Mouse (Mus musculus) CH12.LX (cell line): ENCODE measurements around the gene Ankrd10. TPM values are rescaled to one million over a fixed set of nuclear protein-coding genes. Genes with fewer than 3 reads are reported as not detected.

Source experiments
- DNase-seq: peaks from one replicate; pipeline ENCODE4 v3.0.0-alpha.2; 2013; ENCODE audit errors: extremely low read depth
- H3K27ac ChIP-seq: 2 replicates; pipeline ENCODE4 v1.5.1; 2012; ENCODE audit warnings: low read depth, mild to moderate bottlenecking, control low read depth, moderate library complexity; ENCODE audit not compliant: insufficient read depth
- H3K27me3 ChIP-seq: replicated peaks from 2 replicates; pipeline ENCODE3; 2012; ENCODE audit warnings: inconsistent platforms
- H3K36me3 ChIP-seq, 2 experiments: replicated peaks in 1 of 2; 2 replicates each; pipeline versions ENCODE3 to v1.6.1; 2012; ENCODE audit warnings: inconsistent platforms in 1 of 2, low read length in 1 of 2, mild to moderate bottlenecking in 1 of 2, mixed read lengths in 1 of 2, moderate library complexity in 1 of 2; ENCODE audit not compliant: control insufficient read depth in 1 of 2, insufficient read depth in 1 of 2
- H3K4me1 ChIP-seq, 2 experiments: 2 replicates each; pipeline ENCODE4 v1.6.1; 2012; ENCODE audit warnings: inconsistent platforms in 1 of 2, moderate library complexity in 1 of 2; ENCODE audit not compliant: insufficient read depth in 2 of 2, control insufficient read depth in 1 of 2
- H3K4me2 ChIP-seq: 2 replicates; pipeline ENCODE4 v1.6.1; 2012; ENCODE audit warnings: low read depth, mild to moderate bottlenecking, control low read depth; ENCODE audit not compliant: poor library complexity, insufficient read depth, severe bottlenecking
- H3K4me3 ChIP-seq, 3 experiments: fragments of 150-350 bp in 1 of 3; sonication (generic) in 1 of 3; replicated peaks in 1 of 3; 2 replicates each; pipeline versions ENCODE3 to v1.5.1; 2011 to 2012; ENCODE audit warnings: low read depth in 2 of 3, low read length in 2 of 3, mild to moderate bottlenecking in 2 of 3, moderate library complexity in 2 of 3, control low read depth in 1 of 3, improper control_type of control experiment in 1 of 3, inconsistent platforms in 1 of 3, mixed read lengths in 1 of 3; ENCODE audit not compliant: poor library complexity in 1 of 3
- H3K79me2 ChIP-seq: replicated peaks from 2 replicates; pipeline ENCODE4 v1.6.1; 2012; ENCODE audit warnings: mild to moderate bottlenecking, moderate library complexity; ENCODE audit not compliant: control insufficient read depth, poor library complexity, insufficient read depth, severe bottlenecking; ENCODE audit errors: extremely low read depth
- H3K9ac ChIP-seq: 2 replicates; pipeline ENCODE4 v1.6.1; 2012; ENCODE audit warnings: low read depth, mild to moderate bottlenecking, control low read depth, moderate library complexity; ENCODE audit not compliant: insufficient read depth
- H3K9me3 ChIP-seq: replicated peaks from 2 replicates; pipeline ENCODE3; 2012; ENCODE audit warnings: low read length, inconsistent platforms, mixed read lengths
- BHLHE40 ChIP-seq: IDR thresholded peaks from 2 replicates; pipeline ENCODE4 v1.6.1; 2011; ENCODE audit warnings: mild to moderate bottlenecking, low read depth, low read length, improper control_type of control experiment
- CHD2 ChIP-seq: IDR thresholded peaks from 2 replicates; pipeline ENCODE4 v1.6.1; 2011; ENCODE audit warnings: low read length, improper control_type of control experiment
- ELF1 ChIP-seq: IDR thresholded peaks from 2 replicates; pipeline ENCODE4 v1.6.1; 2014; ENCODE audit warnings: low read depth, mild to moderate bottlenecking, inconsistent platforms, low read length, improper control_type of control experiment
- ETS1 ChIP-seq: conservative IDR thresholded peaks from 2 replicates; pipeline ENCODE4 v1.6.1; 2012; ENCODE audit warnings: low read depth, mild to moderate bottlenecking, inconsistent platforms, low read length, improper control_type of control experiment, moderate library complexity
- GABPA ChIP-seq: IDR thresholded peaks from 2 replicates; pipeline ENCODE4 v1.6.1; 2012; ENCODE audit warnings: low read depth, low read length, improper control_type of control experiment, inconsistent platforms; ENCODE audit not compliant: insufficient replicate concordance
- JUN ChIP-seq: IDR thresholded peaks from 2 replicates; pipeline ENCODE4 v1.6.1; 2011; ENCODE audit warnings: low read depth, mild to moderate bottlenecking, low read length, improper control_type of control experiment, moderate library complexity; ENCODE audit not compliant: insufficient read depth
- JUND ChIP-seq: conservative IDR thresholded peaks from 2 replicates; pipeline ENCODE4 v1.6.1; 2011; ENCODE audit warnings: low read depth, low read length, improper control_type of control experiment
- MXI1 ChIP-seq: IDR thresholded peaks from 2 replicates; pipeline ENCODE4 v1.6.1; 2011; ENCODE audit warnings: mild to moderate bottlenecking, low read depth, low read length, improper control_type of control experiment
- NELFE ChIP-seq: IDR thresholded peaks from 2 replicates; pipeline ENCODE4 v1.6.1; 2011; ENCODE audit warnings: low read depth, low read length, improper control_type of control experiment
- NRF1 ChIP-seq: IDR thresholded peaks from 2 replicates; pipeline ENCODE4 v1.6.1; 2014; ENCODE audit warnings: low read depth, mild to moderate bottlenecking, inconsistent platforms, low read length, improper control_type of control experiment, moderate library complexity
- PAX5 ChIP-seq: IDR thresholded peaks from 2 replicates; pipeline ENCODE4 v1.6.1; 2012; ENCODE audit warnings: low read length, inconsistent platforms, mixed read lengths
- SMC3 ChIP-seq: IDR thresholded peaks from 2 replicates; pipeline ENCODE4 v1.6.1; 2011; ENCODE audit warnings: low read depth, low read length, improper control_type of control experiment
- TBP ChIP-seq: conservative IDR thresholded peaks from 2 replicates; pipeline ENCODE4 v1.6.1; 2011; ENCODE audit warnings: low read depth, low read length, improper control_type of control experiment
- UBTF ChIP-seq: IDR thresholded peaks from 2 replicates; pipeline ENCODE4 v1.6.1; 2012; ENCODE audit warnings: low read depth, mild to moderate bottlenecking, inconsistent platforms, low read length, improper control_type of control experiment, moderate library complexity
- dilution Hi-C: fragments of 300-500 bp; cut with MboI; formaldehyde crosslinking; loops from 2 replicates; pipeline ENCODE4 v1.14.3; 2020; ENCODE audit warnings: low sequenced_read_pairs; ENCODE audit not compliant: extremely low pct_unique_long_range_greater_than_20kb, extremely low pct_ligation_motif_present
- in situ Hi-C: fragments of 300-500 bp; cut with MboI; formaldehyde crosslinking; loops from 3 replicates; pipeline ENCODE4 v1.14.3; 2019; ENCODE audit warnings: low sequenced_read_pairs, low pct_ligation_motif_present, low pct_unique_long_range_greater_than_20kb, mixed read lengths
- polyA plus RNA-seq: library from polyadenylated mRNA; unstranded; fragments of >175 nt; gene quantifications from 2 replicates; pipeline ENCODE4 v1.2.1, GENCODE M21; 2012; ENCODE audit warnings: low read depth; ENCODE audit not compliant: insufficient read length
- total RNA-seq, 2 experiments: library from RNA; depleted of rRNA; stranded (reverse); fragments of 300-350 nt in 1 of 2; fragments of >200 nt in 1 of 2; gene quantifications; 2 replicates each; pipeline ENCODE4 v1.2.3; 2012 to 2014

The Ankrd10 gene
- total and polyA plus RNA-seq, 3 experiments: 36.9 to 46.9 (median 39.0) TPM

DNA sequence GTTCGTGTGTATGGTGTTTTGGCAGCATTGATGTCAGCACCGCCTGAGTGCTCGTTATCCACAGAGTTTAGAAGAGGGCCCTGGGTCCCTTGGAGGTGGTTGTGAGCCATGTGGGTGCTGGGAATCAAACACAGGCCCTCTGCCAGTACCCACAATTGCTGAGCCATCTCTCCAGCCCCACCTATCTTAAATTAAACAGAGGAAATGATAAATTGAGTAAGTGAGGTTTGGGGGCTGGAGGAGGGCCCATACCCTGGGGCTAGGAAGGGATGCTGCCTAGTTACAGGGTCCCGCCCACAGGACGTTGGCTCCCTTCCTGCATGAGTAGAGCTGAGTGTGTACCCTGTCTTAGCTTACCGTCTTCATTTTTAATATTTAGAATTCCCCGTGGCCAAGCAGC, 70.8 kb downstream of the Ankrd10 start:
- no peak overlapping the region for H3K4me3 ChIP-seq
- H3K79me2 ChIP-seq: peaks cover 24% of the 10 kb centered on the region
- peaks cover 6% of the 10 kb centered on the region for H3K9me3 ChIP-seq
- H3K4me2 ChIP-seq: no peak overlapping the region
- DNase-seq: no peak
- TF ChIP-seq NRF1 (no peak), JUND (no peak), JUN (no peak), ELF1 (no peak), NELFE (no peak), PAX5 (no peak), SMC3 (no peak), GABPA (no peak), TBP (no peak), CHD2 (no peak)
- TF ChIP-seq, all 38 proteins: peak for 0
- H3K9ac ChIP-seq: no peak overlapping the region
- H3K27me3 ChIP-seq: no peaks in the 10 kb centered on the region
- peaks cover 24 to 49% of the 10 kb centered on the region in 2 experiments for H3K36me3 ChIP-seq
- in situ Hi-C loops (no loop called here), dilution Hi-C loops (no loop called here)
- no peak overlapping the region for H3K27ac ChIP-seq
- H3K4me1 ChIP-seq: peaks cover 17 to 36% of the 10 kb centered on the region in 2 experiments

DNA sequence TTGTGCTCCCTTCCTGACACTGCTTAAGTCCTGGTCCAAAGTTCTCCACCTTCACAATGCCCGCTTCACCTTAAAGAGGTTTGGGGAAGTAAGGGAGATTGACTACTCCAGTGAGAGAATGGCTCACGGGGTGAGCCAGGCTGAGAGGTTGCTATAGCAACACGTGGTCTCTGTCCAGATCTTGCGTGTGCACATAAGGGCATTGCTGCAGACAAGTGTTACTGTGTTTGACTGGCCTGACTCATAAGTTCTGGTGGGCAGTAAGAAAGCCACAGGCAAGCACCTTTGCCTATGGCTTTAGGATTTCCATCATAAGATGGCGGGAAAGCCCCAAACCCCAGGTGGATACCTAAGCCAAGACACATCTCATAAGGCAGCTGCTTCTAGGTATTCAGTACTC, 71.3 kb downstream of the Ankrd10 start:
- Histone ChIP-seq H3K27ac (no peak overlapping the region), H3K9me3 (peaks cover 6% of the 10 kb centered on the region), H3K4me3 (peak overlapping the region in 1 of 3 experiments; percentile 11), H3K4me1 (peaks cover 18 to 38% of the 10 kb centered on the region in 2 experiments), H3K9ac (no peak overlapping the region), H3K4me2 (peak overlapping the region; percentile 41; the same call in 1 of the 2 replicates), H3K79me2 (peaks cover 29% of the 10 kb centered on the region), H3K27me3 (no peaks in the 10 kb centered on the region), H3K36me3 (peaks cover 24 to 49% of the 10 kb centered on the region in 2 experiments)
- TF ChIP-seq UBTF (no peak), ETS1 (peak; percentile 23; the same call in 1 of the 2 replicates), MXI1 (0 out of 2 replicates have a peak, but pooled peaks have one; percentile 45), BHLHE40 (peak; percentile 22; the same call in 1 of the 2 replicates)
- in situ Hi-C loops (no loop called here), dilution Hi-C loops (no loop called here)
- peak; percentile 57 for DNase-seq

Other genes starting within 250 kb of the Ankrd10 start
- gene Rab20, start 157.0 kb downstream of the Ankrd10 start, total RNA-seq (2012; rRNA removed): 18.2 and 23.2 TPM in 2 replicates
- 19.0 and 22.8 TPM in 2 replicates for gene Rab20, start 157.0 kb downstream of the Ankrd10 start, total RNA-seq (2014; rRNA removed)
- 12.8 and 17.2 TPM in 2 replicates for gene Rab20, start 157.0 kb downstream of the Ankrd10 start, polyA plus RNA-seq
- 57.1 and 59.8 TPM in 2 replicates for gene Naxd, start 138.3 kb downstream of the Ankrd10 start, total RNA-seq (2012; rRNA removed)
- gene Naxd, start 138.3 kb downstream of the Ankrd10 start, total RNA-seq (2014; rRNA removed): 39.7 and 40.4 TPM in 2 replicates
- gene Naxd, start 138.3 kb downstream of the Ankrd10 start, polyA plus RNA-seq: 50.1 and 52.8 TPM in 2 replicates
- gene Cars2, start 85.0 kb downstream of the Ankrd10 start, total RNA-seq (2012; rRNA removed): 67.1 and 67.4 TPM in 2 replicates
- gene Cars2, start 85.0 kb downstream of the Ankrd10 start, total RNA-seq (2014; rRNA removed): 45.6 and 48.5 TPM in 2 replicates
- 45.7 and 46.4 TPM in 2 replicates for gene Cars2, start 85.0 kb downstream of the Ankrd10 start, polyA plus RNA-seq
- 25.0 and 30.9 TPM in 2 replicates for gene Ing1, start 80.2 kb downstream of the Ankrd10 start, total RNA-seq (2012; rRNA removed)
- gene Ing1, start 80.2 kb downstream of the Ankrd10 start, total RNA-seq (2014; rRNA removed): 33.1 and 33.8 TPM in 2 replicates
- 47.8 and 65.3 TPM in 2 replicates for gene Ing1, start 80.2 kb downstream of the Ankrd10 start, polyA plus RNA-seq
- gene 1700016D06Rik, start 65.3 kb upstream of the Ankrd10 start, total RNA-seq (2012; rRNA removed): not detected in 2 replicates
- gene 1700016D06Rik, start 65.3 kb upstream of the Ankrd10 start, total RNA-seq (2014; rRNA removed): not detected in 2 replicates
- gene 1700016D06Rik, start 65.3 kb upstream of the Ankrd10 start, polyA plus RNA-seq: not detected in 2 replicates
- gene Arhgef7, start 92.0 kb upstream of the Ankrd10 start, total RNA-seq (2012; rRNA removed): 17.0 and 18.6 TPM in 2 replicates
- 8.0 and 8.5 TPM in 2 replicates for gene Arhgef7, start 92.0 kb upstream of the Ankrd10 start, total RNA-seq (2014; rRNA removed)
- 23.9 and 28.7 TPM in 2 replicates for gene Arhgef7, start 92.0 kb upstream of the Ankrd10 start, polyA plus RNA-seq
- not detected in 2 replicates for gene Tex29, start 204.7 kb upstream of the Ankrd10 start, total RNA-seq (2012; rRNA removed)
- not detected in 2 replicates for gene Tex29, start 204.7 kb upstream of the Ankrd10 start, total RNA-seq (2014; rRNA removed)
- not detected in 2 replicates for gene Tex29, start 204.7 kb upstream of the Ankrd10 start, polyA plus RNA-seq